Mouse (Mus musculus) WW6 (cell line): Measurements from ENCODE around the gene Cacng6.
A peak's percentile ranks its signal among the peaks of the same experiment; 100 is the strongest.

Experiments
- DNase-seq: peaks from one replicate; pipeline ENCODE4 v3.0.0-alpha.2; 2013; ENCODE audit warnings: low read depth, low spot score

Gene Cacng6

GRCm38 (mm10) chr7:3460261-3460660, 36.3 kb downstream of the Cacng6 start:
- no peak for DNase-seq

- no peak for DNase-seq
Observed at GRCm38 (mm10) chr7:3463306-3463705, 39.3 kb downstream of the Cacng6 start.

- DNase-seq, result no peak
Observed at GRCm38 (mm10) chr7:3468614-3469013, 44.6 kb downstream of the Cacng6 start.

- no peak for DNase-seq
Observed at GRCm38 (mm10) chr7:3472774-3473173, 48.8 kb downstream of the Cacng6 start.

GRCm38 (mm10) chr7:3474291-3475080, 50.5 kb downstream of the Cacng6 start:
- peak; percentile 56 for DNase-seq

- DNase-seq, result no peak
Observed at GRCm38 (mm10) chr7:3476728-3477127, 52.7 kb downstream of the Cacng6 start.

- no peak for DNase-seq
Observed at GRCm38 (mm10) chr7:3481948-3482608, 58.1 kb downstream of the Cacng6 start.
